Mouse (Mus musculus) kidney, postnatal 36 days (tissue): Measurements from ENCODE around the gene BC049730.
"Not testable (repeated sequence)": the region's sequence is repeated elsewhere in the genome, so short reads cannot be mapped to it uniquely, and the experiment has no call there.

ENCODE experiments used
- DNase-seq, 2 experiments: peaks; one replicate each; pipeline ENCODE4 v3.0.0; 2021 to 2022; ENCODE audit warnings: mixed read lengths in 2 of 2

The BC049730 gene

DNA sequence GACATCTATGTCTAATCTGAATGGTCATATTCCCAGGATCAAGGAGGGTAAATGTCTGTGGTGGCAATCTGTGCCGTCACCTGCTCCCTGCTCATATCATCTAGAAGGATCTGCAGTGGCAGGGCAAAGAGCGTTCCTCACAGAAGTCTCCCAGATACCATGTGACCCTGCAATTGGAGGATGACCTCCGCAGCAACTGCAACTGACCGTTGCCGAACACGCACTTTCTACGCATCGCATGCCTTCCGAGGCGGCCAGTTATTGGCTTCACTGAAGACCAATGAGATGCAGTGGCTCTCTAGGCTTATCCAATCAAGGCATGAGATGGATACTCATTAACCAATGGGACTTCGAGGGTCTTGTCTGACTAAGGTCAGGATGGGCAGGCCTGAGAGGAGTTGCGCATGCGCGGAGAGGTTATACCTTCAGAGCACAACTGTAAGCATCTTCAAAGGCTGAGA is at the start of gene BC049730:
Gene BC049730, plus strand, starts transcription at position 411 of the 461 bp plus-strand sequence.
- DNase-seq, result no peak

DNA sequence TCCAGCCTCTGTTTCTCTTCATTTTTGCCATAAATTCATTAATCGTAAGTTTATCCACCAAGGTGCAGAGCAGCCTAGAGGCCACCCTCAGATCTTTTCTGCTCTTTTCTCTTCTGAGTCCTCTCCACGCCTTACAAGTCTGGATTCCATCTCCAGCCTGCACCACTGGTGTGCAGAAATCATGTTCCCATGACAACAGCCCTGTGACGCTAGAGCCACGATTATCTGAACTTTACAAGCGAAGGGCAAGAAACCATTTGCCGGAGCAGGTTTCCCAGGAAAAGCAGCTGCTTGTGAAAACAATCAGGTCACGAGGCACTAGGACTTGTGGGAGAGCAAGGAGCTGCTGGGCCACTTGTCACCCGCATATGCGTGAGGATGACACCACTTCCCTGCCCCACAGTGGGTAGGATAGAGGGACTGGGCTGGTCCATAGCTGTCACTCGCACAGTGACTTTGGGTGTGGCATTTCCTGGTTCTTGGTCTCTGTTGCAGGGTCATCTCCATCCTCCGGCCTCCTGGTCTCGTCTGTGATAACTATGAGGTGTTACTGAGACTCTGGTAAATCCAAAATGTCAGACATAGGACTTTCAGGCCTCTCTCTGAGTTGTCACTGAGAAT is 49.2 kb upstream of the BC049730 start:
- no peak for DNase-seq

DNA sequence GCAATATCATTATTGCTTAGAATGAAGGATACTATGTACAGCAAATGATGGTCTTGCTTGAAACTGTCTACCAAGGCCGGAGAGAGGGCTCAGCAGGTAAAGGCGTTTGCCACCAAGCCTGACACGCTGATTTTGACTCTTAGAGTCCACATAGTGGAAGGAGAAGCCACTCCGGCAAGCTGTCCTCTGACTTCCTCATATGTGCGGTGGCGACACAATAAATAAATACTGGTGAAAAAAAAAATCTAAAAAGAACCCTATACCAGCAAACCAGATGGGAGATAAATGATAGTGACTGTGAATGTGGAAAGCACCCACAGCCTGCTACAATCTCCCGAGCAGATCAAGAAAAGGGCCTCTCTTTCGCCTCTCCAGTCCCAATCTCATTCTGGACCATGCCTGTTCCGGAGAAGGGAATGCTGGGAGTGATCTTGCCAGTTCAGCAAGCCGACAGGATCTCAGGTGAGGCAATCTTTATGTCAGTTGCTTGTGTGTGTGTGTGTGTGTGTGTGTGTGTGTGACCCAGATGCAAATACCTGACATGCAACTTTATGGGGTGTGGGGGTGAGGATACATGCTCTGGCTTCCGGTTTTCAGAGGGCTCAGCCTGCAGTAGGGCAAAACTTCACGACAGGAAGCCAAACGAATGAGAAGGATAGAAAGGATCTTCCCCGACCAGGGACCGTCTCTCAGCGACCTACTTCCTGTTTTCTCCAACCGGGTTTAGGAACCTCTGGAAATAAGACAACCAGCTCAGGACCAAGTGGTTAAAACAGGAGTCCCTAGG is 47.7 kb upstream of the BC049730 start:
- no peak for DNase-seq

DNA sequence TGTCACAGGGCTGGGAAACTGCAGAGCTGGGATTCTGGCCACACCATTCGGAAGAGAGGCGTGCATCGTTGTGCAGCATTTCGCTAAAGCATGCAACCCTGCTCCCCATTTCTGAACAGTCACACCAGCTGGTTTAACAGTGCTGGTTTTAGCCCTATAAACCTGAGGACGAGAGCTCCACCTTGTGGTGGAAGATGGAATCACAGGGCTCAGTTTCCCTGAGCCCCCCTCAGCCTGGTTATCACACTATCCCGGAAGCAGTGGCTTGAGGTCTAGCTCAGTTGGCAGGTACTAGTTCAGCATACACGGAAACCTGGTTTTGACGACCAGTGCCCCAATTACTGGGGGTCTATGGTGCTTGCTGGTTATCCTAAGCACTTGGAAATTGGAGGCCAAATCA is 46.5 kb upstream of the BC049730 start:
- peak; percentile 51 to 81 for DNase-seq

DNA sequence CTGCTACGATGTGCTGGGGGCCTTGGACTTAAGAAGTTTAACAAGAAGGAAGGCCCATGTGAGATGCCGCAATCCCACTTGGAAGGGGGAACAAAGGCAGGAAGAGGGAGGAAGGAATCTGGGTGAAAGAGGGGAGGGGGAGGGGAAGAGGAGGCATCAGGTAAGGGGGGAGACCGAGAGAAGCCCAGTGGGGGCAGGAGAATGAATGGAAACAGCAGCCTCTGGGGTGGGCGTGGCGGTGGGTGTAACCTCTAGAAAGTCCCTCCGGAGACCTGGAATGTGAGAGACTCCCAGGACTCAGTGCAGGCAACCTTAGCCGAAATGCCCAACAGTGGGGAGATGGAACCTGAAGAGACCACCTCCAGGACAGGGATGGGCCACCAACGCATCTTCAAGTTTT is 44.7 kb upstream of the BC049730 start:
- DNase-seq, result no peak

DNA sequence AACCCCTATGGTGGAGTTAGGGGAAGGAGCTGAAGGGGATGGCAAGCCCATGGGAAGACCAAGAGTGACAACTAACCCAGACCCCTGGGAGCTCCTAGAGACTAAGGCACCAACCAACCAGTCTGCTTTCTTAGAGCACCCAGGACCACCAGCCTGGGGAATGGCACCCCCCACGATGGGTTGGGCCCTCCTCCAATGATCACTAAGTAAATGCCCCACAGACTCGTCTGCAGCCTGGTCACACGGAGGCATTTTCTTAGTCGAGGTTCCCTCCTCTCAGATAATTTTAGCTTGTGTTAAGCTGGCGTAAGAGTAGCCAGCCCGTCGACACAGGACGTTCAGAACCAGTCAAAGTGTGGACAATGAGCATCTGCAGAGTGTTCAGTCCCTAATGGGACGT is 44.1 kb upstream of the BC049730 start:
- DNase-seq, result no peak

DNA sequence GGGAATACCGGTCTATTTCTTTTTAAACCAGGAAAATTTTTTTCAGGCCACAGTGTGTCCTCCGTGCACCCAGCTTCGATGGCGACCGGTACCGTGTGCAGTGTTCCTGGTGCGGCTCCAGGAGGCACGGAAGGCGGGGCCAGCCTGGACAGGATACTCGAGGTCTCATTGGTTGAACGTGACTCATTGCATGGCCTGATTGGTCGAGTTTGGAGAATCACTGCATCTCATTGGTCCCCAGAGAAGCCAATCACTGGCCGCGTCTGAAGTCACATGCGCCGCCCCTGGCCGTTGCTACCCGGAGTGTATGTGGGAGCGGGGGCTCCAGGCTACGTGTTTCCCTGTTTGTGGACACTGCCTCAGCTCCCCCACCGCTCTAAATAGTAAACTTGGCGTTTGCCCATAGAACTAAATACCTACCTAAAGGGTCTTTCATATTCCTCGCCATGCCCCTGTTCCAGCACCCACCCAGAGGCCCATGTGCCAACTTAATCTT is 37.0 kb upstream of the BC049730 start:
- DNase-seq, result no peak

DNA sequence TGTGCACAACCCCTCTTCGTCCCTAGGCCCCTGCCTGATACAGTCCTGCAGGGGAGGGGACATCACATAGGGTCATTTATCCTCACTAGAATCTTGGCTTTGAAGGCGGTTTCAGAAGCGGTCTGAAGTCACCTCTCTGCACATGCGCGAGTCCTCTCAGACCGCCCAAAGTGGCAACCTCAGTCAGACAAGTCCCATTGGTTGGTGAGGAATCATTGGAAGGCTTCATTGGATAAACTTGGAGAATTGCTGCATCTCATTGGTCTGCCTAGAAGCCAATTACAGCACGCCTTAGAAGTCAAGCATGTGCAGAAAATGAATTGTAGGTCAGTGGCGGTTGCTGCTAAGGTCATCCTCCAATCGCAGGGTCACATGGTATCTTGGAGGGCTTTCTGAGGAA is 32.5 kb upstream of the BC049730 start, which contains the start of gene Tex101:
Gene Tex101, minus strand, starts transcription at position 101 of the 400 bp plus-strand sequence.
- no peak for DNase-seq

DNA sequence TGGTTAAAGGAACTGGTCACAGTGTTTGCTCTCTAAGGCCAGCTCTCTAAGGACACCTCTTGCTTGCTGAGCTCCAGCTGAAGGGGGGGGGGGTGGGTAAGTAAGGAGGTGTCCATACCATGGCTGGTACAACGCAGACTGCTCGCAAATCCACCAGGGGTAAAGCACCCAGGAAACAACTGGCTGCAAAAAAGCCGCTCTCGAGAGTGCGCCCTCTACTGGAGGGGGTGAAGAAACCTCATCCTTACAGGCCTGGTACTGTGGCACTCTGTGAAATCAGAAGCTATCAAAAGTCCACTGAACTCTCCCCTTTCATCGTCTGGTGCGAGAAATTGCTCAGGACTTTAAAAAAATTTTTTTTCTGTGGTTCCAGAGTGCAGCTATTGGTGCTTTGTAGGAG is 24.9 kb upstream of the BC049730 start:
- peak in 1 of 2 experiments; percentile 38 for DNase-seq

DNA sequence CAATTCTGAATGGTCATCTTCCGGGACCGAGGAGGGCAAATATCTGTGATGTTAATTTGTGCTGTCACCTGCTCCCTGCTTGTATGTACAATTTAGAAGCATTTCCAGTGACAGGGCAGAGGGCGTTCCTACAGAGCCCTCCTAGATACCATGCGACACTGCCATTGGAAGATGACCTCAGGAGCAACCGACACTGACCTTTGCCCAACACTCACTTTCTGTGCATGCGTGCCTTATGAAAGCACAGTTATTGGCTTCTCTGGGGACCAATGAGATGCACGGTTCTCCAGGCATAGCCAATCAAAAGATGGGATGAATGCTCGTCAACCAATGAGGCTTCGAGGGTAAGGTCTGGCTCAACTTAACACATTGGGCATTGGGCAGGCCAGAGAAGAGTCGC is 21.5 kb upstream of the BC049730 start:
- DNase-seq, result not testable (repeated sequence)

DNA sequence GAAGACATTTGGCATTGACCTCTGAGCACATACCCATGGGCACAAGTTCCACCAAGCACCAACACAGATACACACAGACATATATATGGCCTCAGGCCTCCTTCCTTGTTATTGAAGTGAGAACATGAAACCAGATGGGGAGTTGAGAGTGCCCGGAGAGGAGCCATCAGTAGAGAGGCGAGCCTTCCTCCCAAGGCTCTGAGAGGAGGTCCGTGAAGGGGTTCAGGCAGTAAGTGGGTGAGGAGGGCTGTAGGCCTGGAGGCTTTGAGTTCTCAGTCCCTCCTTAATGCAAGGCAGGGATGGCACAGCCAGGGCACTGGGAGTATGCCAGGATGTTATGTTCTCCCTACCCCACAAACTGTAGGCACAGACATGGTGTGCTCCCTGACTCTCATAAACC is 16.3 kb upstream of the BC049730 start:
- DNase-seq, result not testable (repeated sequence)

DNA sequence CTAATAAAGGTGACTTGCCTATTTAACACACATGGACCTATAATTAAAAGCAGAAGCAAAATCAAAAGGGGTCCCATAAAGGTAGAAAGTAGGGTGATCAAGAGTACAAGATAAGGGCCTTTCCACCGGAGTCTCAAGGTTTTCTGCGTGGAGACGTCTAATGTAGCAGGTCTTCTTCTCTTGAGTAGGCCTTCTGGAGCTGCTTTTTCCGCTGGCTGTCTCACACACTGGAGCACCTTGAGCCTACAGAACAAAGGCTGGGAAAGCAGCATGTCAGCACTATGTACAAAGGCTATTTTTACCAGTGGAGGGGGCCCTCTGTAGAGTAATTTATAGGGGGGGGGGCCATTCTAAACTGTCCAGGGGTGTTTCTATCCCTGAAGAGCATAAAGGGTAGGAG is 11.2 kb upstream of the BC049730 start:
- not testable (repeated sequence) for DNase-seq

DNA sequence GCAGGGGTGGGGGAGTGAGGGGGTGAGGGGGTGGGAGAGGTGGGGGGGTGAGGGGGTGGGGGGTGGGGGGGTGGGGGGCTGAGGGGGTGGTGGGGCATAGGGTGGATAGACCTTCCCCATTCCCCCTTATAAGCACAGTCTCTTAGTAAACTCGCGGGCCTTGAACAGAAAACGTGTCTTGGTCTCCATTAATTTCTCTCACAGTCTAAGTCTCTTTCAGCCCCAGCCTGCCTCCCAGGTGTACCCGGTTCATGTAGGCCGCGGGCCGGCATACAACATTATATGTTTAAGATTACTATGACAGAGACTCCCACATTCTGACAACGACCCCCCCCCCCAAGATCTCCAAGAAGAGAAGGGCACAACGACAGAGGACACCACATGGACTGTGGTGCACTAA is 6.2 kb upstream of the BC049730 start:
- DNase-seq, result not testable (repeated sequence)

DNA sequence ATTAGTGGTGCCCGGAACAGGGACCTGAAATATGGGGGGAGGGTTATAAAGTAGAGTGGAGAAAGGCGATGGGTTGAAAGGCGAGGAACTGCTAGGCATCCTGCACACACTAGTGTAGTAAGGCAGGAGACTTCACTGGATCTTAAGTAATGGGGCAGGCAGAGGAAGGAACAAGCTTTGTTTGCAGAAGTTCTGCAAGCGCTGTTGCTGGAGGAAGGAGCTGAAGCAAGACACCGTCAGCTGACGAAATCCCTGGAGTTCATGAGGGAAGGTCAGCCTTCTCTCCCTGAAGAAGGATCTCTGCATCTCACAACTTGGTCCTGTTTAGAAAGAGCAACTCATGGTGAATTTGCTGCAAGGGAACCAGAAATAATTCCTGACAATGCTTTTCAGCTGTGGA is 6.0 kb downstream of the BC049730 start:
- no peak for DNase-seq

DNA sequence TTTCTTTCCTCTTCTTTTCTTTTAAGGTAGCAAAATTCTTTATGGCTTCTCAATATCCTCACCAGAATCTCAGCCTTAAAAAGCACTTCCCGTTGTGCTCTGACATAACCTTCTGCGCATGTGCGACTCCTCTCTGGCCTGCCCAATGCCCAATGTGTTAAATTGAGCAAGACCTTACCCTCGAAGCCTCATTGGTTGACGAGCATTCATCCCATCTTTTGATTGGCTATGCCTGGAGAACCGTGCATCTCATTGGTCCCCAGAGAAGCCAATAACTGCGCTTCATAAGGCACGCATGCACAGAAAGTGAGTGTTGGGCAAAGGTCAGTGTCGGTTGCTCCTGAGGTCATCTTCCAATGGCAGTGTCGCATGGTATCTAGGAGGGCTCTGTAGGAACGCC is 17.8 kb downstream of the BC049730 start, which contains the start of gene Gm4763:
Gene Gm4763, minus strand, starts transcription at position 101 of the 400 bp plus-strand sequence.
- DNase-seq, result not testable (repeated sequence)

DNA sequence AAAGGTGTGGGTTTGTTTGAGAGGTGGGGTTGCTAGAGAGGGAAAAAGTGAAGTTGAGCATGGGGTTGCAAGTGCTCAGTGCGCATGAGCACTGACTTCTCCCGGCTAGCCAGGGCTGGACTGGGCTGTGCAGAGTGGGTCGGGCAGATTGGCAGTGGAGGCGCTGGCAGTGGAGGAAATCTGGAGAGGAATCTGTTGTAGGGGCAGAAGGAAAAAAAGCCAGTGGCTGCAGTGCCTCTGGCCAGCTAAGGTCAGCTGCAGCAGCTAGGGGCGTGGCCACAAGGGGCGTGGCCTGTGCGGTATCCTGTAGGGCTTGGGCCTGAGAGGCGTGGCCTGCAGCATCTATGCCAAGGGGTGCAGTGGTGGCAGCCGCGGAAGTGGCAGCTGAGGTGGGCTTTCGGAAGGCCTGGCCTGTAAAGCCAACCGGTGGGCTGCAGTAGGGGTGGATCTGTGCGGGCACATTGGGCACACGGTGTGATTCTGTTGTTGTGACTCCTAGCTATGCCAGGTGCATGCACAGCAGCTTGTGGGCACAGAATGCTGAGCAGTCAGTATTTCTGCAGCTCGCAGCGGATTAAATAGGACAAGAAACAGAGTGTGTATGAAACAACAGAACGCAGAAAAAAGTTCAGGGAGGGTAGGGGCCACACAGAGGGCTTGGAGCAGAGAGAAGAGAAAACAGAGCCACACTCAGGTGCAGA is 27.1 kb downstream of the BC049730 start:
- peak; percentile 7 to 63 for DNase-seq

DNA sequence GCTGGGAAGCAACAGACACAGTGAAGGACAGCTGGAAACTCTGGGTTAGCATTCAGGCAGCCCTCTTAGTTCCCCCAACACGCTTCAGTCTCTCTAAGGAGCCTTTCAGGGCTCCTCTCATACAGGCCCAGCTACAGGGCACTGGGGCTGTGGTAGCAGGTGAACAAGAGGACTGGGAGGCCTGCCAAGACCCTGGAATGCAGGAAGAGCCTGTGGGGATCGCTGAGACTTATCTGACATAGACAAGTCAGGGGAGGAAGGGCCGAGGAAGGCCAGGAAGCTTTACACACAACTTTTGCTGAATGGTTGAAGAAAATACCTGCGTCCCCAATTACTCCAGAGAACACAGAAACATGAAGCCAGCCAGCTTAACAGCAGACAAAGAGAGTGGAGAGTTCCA is 41.7 kb downstream of the BC049730 start:
- no peak for DNase-seq

DNA sequence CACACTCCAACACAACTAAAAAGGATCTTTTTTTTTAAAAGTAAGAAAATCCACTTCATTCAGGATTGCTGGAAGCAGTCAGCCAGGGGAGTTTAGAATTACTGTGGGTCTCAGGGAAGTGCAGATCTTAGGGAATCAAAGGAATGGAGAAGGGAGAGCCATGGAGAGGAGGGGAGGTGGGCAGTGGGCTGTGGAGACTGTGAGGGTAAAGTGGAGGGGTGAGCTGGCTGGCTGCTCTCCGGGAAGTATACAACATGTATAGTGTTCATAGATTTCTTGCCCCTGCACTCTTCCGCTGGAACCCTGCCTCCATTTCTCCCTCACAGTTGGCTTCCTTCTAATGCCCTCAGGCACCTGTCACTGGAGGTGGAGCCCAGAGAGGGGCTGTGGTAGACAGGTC is 42.6 kb downstream of the BC049730 start:
- no peak for DNase-seq

DNA sequence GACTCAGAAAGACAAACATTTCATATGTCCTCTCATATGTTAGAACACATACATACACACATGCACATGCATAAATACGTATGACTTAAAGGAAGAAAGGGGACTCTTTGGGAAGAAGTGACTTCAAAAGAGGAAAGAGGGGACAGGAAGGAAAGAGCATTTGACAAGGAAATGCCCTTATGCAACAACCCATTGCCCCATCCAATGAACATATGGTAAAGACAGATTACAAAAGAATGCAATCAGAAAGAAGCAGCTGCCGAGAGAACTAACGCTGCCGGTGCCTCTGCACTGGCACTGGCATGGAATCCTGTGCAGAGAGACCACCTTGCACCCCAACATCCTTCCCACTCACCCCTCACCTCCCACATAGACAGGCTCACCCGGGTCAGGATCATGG is 44.4 kb downstream of the BC049730 start:
- DNase-seq, result no peak

DNA sequence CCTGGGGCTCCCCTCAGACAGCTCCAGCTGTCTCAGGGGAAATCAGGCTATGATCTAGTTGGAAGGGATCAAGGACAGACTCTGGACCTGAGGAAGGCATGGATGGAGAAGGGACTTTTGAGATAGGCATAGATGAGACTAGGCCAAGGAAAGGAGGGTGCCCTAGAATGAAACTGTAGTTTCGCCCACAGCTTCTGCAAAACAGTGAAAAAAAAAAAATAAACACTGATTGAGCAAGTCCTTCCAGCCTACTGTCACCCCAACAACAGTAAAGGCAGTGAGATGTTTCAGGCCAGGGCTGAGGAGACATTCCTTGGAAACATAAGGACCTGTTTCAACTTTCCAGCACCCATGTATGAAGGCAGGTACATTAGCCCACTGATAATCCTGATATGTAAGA is 49.5 kb downstream of the BC049730 start:
- DNase-seq, result no peak

DNA sequence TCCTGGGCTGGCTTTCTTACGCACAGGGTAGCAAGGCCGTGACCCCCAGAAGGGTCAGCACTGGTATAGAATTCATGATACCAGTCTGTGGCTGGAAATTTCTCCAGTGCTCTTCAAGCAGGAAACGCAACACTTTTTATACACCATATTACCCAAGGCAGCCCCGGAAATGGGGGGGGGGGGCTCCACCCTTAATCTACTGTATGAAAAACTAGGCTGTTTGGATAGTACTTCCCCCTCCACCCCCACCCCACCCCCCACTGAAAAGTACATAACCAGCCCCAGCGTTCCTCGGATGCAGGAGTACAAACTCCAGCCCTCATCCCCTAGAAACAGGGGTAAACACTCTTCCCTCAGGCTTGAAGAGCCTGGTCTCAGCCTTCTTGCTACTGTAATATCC is 51.2 kb downstream of the BC049730 start, which contains the start of gene Cd177:
Gene Cd177, minus strand, starts transcription at position 101 of the 400 bp plus-strand sequence.
- no peak for DNase-seq

DNA sequence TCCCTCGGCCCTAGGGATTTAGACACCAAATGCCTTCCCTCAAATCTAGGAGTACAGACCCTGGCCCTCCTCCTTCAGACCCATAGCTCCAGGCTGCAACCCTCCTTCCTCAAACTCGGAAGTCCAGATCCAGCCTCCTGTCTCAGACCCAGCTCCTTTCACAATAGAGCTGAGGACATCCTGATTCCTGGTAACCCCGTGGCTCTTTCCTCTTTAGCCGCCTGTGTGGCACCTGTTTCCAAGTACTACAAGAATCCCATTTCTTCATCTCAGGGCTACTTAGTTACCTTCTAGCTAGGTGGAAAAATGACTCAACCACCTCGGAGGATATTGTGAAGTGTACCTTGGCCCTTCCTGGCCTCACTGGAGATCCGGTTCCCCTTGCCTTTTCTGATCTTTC is 52.1 kb downstream of the BC049730 start:
- no peak for DNase-seq

DNA sequence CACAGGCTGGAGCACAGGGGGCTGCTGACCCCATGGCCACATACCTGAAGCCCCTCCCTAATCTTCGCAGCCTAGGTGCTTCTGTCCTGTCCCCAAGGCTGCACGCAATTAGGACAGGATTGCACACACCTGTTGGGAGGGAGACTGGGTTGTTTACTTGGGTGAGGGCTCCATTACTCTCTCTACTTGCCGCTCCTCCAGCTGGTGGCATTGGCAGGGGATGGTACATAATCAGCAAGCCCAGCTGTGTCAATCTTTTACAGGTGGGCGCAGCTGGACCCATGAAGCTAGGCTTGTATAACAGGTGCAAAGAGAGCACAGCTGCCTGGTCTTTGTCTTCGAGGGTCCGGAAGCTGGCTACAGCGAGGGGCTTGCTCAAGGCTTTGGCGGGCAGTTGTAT is 53.5 kb downstream of the BC049730 start:
- DNase-seq, result no peak
